Mouse (Mus musculus) heart, postnatal 0 days (tissue): ENCODE measurements around the gene Irgc1.

Experiments
- CTCF ChIP-seq: IDR thresholded peaks from 2 replicates; pipeline ENCODE4 v1.5.1; 2016; ENCODE audit warnings: antibody characterized with exemption, control low read depth, low read depth
- EP300 ChIP-seq: IDR thresholded peaks from 2 replicates; pipeline ENCODE4 v1.6.1; 2016; ENCODE audit warnings: antibody characterized with exemption, low read depth

DNA sequence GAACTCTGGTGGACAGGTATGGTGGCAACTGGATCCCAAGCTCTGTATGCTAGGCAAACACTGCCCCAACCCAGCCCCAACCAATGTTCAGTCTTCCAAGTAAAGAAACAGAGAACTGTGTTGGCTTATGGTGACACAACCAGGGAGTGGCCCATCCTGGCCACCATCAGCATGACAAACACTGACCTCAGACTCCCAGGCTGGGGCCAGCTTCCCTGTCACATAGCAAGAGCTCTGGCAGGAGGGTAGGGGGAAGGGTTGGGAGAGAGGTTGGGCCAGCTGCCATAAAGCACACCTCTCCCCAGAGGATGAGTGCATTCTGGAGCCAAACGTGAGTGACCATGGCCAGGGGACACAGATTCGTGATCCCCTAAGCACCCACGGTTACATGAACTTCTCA lies 7.7 kb upstream of the Irgc1 start:
- no peak for TF ChIP-seq CTCF
- TF ChIP-seq EP300: no peak
